Mouse (Mus musculus): ENCODE measurements at regions not wholly inside any gene's neighbourhood (a gene's known extent, or its start where the extent isn't known, plus 50 kb on each side); places are given as distances from the start of the nearest gene placed in this dataset.

DNA sequence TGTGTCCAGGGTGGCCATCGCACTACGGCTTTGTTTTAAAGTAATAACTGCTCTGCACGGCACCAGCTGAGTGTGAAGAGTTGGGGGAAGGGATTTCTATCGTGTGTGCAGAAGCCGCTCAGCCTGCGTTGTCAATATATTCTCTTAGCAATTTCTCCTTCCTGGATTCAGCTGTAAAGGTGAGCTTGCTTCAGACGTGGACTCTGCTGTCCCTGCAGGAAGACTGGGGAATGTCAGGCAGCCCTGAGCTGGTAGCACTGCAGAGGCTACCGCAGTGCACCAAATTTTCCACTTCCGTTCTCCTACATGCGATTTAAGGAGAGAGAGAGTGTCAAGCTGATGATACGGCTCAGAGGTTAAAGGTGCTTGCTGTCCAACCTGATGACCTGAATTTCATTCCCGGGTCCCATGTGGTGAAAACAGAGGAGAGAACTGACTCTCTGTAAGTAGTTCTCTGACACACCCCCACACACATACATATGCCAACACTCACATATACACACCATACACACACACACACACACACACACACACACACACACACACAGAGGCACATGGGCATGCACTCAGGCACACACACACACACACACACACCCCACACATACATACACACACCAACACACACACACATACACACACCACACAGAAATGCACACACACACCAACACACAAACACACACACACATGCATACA lies 59.9 kb upstream of the Prelid3b start:
- H3K27me3 ChIP-seq, result no peaks in the 10 kb centered on the region
- no peaks in the 10 kb centered on the region for H3K9me3 ChIP-seq
- H3K36me3 ChIP-seq, result no peaks in the 10 kb centered on the region
- ATAC-seq (ENCODE audit: borderline replicate concordance, extremely low read depth, low FRiP score, low TSS enrichment), result peak; percentile 52; the same call in 1 of the 2 replicates
- H3K4me3 ChIP-seq, result no peak overlapping the region
- WGBS, result 24% methylated on average over 12 of the region's 12 CpGs
- H3K4me2 ChIP-seq, result no peak overlapping the region
- H3K4me1 ChIP-seq, result no peaks in the 10 kb centered on the region
- H3K9ac ChIP-seq, result no peak overlapping the region
- H3K27ac ChIP-seq, result no peak overlapping the region

DNA sequence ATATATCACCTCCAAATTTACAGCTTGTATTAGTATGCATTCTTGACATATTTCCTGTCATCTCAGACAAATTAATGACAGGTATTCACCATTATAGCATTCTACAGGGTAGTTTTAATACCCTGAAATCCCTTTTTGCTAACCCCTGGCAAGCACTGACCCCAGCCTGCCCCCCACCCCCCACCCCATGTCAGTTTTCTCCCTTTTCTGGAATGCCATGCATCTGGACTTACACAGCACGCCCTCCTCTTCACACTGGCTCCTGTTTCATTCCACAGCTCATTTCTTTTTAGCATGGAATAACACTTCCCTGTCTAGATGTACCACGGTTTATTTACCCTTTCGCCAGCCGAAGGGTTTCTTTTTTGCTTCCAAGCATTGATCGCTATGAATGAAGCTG lies 67.8 kb upstream of the Prelid3b start:
- H3K27me3 ChIP-seq, result no peaks in the 10 kb centered on the region
- H3K9me3 ChIP-seq, result no peaks in the 10 kb centered on the region
- H3K27ac ChIP-seq, result no peak overlapping the region
- no peak for ATAC-seq (ENCODE audit: borderline replicate concordance, extremely low read depth, low FRiP score, low TSS enrichment)
- no peak overlapping the region for H3K4me2 ChIP-seq
- 49% methylated on average over 5 of the region's 5 CpGs for WGBS
- H3K36me3 ChIP-seq, result no peaks in the 10 kb centered on the region
- no peaks in the 10 kb centered on the region for H3K4me1 ChIP-seq
- no peak overlapping the region for H3K9ac ChIP-seq
- H3K4me3 ChIP-seq, result no peak overlapping the region

DNA sequence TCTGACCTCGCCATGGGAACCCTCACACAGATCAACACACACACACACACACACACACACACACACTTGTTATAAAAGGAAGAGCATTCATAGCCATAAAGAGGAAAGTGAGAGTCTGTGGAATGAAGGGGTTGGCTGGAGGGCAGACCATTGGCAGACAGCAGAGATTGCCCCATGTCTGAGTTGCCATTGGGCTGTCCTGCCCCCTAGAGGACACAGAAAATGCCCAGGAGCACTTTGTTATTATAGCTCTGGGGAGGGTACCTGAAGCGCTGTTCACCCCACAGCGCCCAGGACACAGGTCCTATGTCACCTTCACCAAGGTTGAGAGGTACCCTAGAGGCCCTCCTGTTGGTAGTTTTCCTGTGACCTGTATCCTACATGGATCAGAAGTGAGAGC lies 74.3 kb upstream of the Prelid3b start:
- 72% methylated on average over 3 of the region's 3 CpGs for WGBS
- ATAC-seq (ENCODE audit: borderline replicate concordance, extremely low read depth, low FRiP score, low TSS enrichment), result no peak
- Histone ChIP-seq H3K27me3 (no peaks in the 10 kb centered on the region), H3K27ac (no peak overlapping the region), H3K4me2 (no peak overlapping the region), H3K9me3 (no peaks in the 10 kb centered on the region), H3K9ac (no peak overlapping the region), H3K4me3 (no peak overlapping the region), H3K4me1 (no peaks in the 10 kb centered on the region), H3K36me3 (no peaks in the 10 kb centered on the region)

DNA sequence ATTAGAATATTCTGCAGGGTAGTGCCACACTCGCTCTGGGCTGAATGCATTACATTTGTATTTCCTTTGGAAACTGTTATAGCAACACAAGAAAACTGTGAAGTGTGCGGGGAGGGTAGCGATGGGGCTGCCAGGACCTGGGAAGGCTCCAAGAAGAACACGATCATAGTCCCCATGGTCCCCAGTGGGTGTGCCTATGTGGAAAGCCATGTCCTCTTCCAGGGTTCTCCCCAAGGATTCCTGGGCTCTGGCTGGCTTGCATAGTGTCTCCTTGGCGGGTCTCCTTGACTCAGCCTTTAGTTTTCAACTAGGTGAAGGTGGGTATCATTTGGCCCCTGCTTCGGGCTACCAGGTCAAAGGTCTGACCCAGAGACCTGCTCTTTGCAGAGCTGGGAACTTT lies 74.8 kb upstream of the Prelid3b start:
- no peak overlapping the region for H3K27ac ChIP-seq
- no peak overlapping the region for H3K4me2 ChIP-seq
- H3K27me3 ChIP-seq, result no peaks in the 10 kb centered on the region
- H3K4me3 ChIP-seq, result no peak overlapping the region
- no peaks in the 10 kb centered on the region for H3K36me3 ChIP-seq
- no peak overlapping the region for H3K9ac ChIP-seq
- no peak for ATAC-seq (ENCODE audit: borderline replicate concordance, extremely low read depth, low FRiP score, low TSS enrichment)
- no peaks in the 10 kb centered on the region for H3K9me3 ChIP-seq
- H3K4me1 ChIP-seq, result no peaks in the 10 kb centered on the region
- 83% methylated on average over 6 of the region's 6 CpGs for WGBS

DNA sequence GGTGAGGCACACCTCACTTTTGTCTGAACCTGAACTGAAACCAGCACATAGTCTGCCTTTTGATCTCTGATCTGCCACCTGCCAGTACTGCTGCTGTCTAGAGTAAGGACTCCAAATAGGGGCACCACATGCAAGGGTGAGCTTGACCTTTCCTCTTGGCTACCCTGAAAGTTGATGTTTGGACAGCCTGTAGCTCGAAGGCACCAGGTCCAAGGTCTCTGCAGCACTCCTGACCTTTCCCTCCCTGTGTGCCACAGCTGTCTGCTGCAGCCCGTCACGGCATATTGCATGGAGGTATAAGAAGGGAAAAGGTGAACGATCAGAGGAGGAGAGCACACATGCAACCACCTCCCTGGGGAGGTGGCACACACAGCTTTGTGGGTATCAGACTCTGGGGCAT lies 75.9 kb upstream of the Prelid3b start:
- no peaks in the 10 kb centered on the region for H3K9me3 ChIP-seq
- no peak overlapping the region for H3K4me3 ChIP-seq
- 68% methylated on average over 4 of the region's 4 CpGs for WGBS
- no peaks in the 10 kb centered on the region for H3K36me3 ChIP-seq
- no peak for ATAC-seq (ENCODE audit: borderline replicate concordance, extremely low read depth, low FRiP score, low TSS enrichment)
- H3K9ac ChIP-seq, result no peak overlapping the region
- H3K4me2 ChIP-seq, result no peak overlapping the region
- H3K27ac ChIP-seq, result no peak overlapping the region
- H3K27me3 ChIP-seq, result no peaks in the 10 kb centered on the region
- H3K4me1 ChIP-seq, result no peaks in the 10 kb centered on the region

DNA sequence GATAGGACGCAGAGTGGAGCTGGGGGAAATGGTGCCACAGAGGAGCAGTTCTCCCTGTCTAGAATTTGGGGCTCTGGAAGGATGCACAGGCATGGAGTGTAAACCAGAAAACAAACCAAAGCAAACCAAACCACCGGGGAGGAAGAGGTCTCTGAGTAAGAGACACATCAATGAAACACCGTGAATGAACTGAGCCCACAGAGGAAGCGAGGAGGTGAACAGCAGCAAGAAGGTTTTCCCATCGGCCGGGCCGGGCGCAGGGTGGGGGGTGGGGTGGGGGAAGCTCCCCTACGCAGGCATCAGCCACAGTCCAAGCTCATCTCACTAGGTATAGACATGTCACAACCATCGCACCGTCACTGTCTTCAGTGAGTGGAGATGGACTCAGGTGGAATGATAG lies 82.9 kb upstream of the Prelid3b start:
- no peak overlapping the region for H3K4me2 ChIP-seq
- no peak overlapping the region for H3K9ac ChIP-seq
- H3K4me3 ChIP-seq, result no peak overlapping the region
- H3K27ac ChIP-seq, result no peak overlapping the region
- H3K27me3 ChIP-seq, result no peaks in the 10 kb centered on the region
- H3K4me1 ChIP-seq, result no peaks in the 10 kb centered on the region
- no peaks in the 10 kb centered on the region for H3K9me3 ChIP-seq
- 82% methylated on average over 11 of the region's 11 CpGs for WGBS
- H3K36me3 ChIP-seq, result no peaks in the 10 kb centered on the region
- ATAC-seq (ENCODE audit: borderline replicate concordance, extremely low read depth, low FRiP score, low TSS enrichment), result no peak

DNA sequence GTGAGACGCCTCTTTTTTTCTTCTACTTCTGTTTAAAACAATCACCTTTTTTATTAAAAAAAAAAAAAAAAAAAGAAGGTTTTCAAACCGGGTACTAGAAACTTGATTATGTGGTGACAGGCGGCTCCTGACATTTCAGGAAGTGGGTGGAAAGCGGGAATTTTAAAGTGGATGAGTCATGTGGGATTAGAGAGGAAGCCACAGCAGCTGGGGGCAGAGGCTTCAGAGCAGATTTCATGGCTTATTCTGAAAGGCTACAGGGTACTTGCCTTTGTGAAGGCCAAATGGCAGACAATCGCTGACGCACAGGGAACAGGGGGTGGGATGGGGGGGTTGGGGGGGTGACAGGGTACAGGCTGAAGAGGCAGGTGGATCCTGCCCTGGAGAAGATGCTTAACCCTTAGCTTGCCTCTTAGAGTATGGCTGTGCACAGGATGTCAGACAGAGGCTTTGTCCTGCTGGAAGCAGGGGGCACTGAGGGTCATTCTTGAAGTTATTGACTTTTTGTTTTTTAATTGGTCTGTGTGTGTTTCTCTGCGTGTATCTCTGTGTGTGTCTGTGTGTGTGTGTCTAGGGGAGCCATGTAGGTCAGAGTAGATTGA lies 81.4 kb upstream of the Zfp831 start:
- ATAC-seq (ENCODE audit: borderline replicate concordance, extremely low read depth, low FRiP score, low TSS enrichment), result no peak
- H3K9me3 ChIP-seq, result no peaks in the 10 kb centered on the region
- no peaks in the 10 kb centered on the region for H3K36me3 ChIP-seq
- H3K4me3 ChIP-seq, result no peak overlapping the region
- H3K27me3 ChIP-seq, result no peaks in the 10 kb centered on the region
- no peak overlapping the region for H3K27ac ChIP-seq
- WGBS, result 13% methylated on average over 7 of the region's 7 CpGs
- no peak overlapping the region for H3K4me2 ChIP-seq
- no peak overlapping the region for H3K9ac ChIP-seq
- peaks cover 6% of the 10 kb centered on the region; the same call in 1 of the 2 replicates for H3K4me1 ChIP-seq

DNA sequence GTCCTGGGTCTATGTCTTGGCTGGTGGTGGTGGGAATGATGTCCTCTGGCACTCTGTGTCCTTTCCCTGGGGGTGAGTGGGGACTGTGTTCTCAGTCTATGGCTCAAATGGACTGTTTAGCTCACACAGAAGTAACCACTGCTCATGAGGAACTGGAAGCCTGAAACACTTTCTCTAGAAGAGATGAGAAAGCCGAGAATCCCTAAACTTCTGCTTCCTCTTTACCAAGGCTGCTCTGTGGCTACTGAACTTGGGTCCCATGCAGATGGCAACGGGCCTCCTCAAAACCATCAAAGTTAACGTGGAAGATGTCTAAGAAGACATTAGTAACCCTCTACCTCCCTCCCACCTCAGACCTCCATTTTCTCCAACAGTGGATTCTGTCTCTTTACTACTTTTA lies 79.4 kb upstream of the Zfp831 start:
- 83% methylated on average over 3 of the region's 3 CpGs for WGBS
- H3K4me3 ChIP-seq, result no peak overlapping the region
- H3K9ac ChIP-seq, result no peak overlapping the region
- ATAC-seq (ENCODE audit: borderline replicate concordance, extremely low read depth, low FRiP score, low TSS enrichment), result no peak
- no peak overlapping the region for H3K4me2 ChIP-seq
- no peaks in the 10 kb centered on the region for H3K36me3 ChIP-seq
- no peaks in the 10 kb centered on the region for H3K27me3 ChIP-seq
- peaks cover 6% of the 10 kb centered on the region; the same call in 1 of the 2 replicates for H3K4me1 ChIP-seq
- no peak overlapping the region for H3K27ac ChIP-seq
- H3K9me3 ChIP-seq, result no peaks in the 10 kb centered on the region

DNA sequence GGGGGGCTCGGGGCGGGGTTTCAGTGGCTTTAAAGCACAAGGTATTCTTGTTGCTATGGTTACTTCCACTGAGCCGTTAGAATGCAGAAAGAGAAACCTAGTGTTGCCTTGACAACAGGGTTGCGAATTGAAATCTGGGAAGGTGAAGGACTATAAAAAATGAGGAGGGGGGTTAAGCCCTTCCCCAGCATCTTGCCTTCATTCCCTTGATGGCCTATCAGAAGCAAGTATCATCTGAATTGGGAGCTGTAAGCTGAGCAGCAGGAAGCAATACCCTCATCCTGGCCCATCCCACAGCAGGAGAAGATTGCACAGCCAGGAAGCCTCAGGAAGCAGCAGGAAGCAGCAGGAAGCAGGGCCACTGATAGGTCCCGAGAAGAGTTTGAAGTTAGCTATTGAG lies 78.5 kb upstream of the Zfp831 start:
- Histone ChIP-seq H3K9me3 (no peaks in the 10 kb centered on the region), H3K36me3 (no peaks in the 10 kb centered on the region), H3K27me3 (no peaks in the 10 kb centered on the region), H3K4me3 (no peak overlapping the region), H3K4me1 (peaks cover 6% of the 10 kb centered on the region; the same call in 1 of the 2 replicates), H3K27ac (no peak overlapping the region), H3K9ac (no peak overlapping the region), H3K4me2 (no peak overlapping the region)
- whole genome bisulfite sequencing, result 22% methylated on average over 5 of the region's 5 CpGs
- ATAC-seq (ENCODE audit: borderline replicate concordance, extremely low read depth, low FRiP score, low TSS enrichment), result no peak

DNA sequence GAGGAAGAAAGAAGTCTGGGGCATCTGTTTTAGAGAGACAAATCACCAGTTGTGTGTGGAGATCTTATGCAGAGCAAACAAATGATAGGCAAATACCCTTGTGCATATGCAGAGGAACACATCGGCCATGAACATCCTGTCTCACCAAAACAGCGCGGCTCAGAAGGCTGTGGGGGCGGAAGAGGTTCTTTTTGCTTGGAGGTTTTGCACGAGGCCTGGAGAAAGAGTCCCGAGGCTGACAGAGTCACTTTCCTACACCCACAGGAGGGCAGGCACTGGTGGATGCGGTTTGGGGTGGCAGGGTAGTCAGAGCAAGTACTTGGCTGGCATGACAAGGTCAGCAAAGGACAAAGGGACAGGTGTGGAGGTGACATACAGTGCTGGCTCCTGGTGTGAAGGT lies 77.4 kb upstream of the Zfp831 start:
- Histone ChIP-seq H3K36me3 (no peaks in the 10 kb centered on the region), H3K9ac (no peak overlapping the region), H3K4me2 (no peak overlapping the region), H3K9me3 (no peaks in the 10 kb centered on the region), H3K4me1 (peaks cover 6% of the 10 kb centered on the region; the same call in 1 of the 2 replicates), H3K27ac (no peak overlapping the region), H3K4me3 (no peak overlapping the region), H3K27me3 (no peaks in the 10 kb centered on the region)
- no peak for ATAC-seq (ENCODE audit: borderline replicate concordance, extremely low read depth, low FRiP score, low TSS enrichment)
- 73% methylated on average over 7 of the region's 7 CpGs for WGBS

DNA sequence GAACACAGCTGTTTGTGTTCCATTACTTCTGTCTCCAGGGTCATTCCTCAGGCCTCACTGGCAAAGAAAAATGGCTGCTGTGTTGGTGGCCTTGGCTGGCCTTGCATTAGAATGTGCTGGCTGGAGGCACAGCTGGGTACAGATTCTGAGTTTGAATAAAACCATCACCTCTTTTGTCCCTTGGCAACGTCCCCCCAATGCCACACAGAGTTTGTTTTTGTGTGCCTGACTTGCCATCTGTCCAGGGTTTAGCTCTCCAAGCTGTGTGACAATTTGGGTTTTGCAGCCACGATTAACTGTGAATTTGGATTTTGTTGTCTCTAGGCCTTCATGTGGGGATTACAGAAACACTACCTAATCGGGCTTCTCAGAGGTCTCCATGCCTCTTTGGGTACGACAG lies 76.6 kb upstream of the Zfp831 start:
- ATAC-seq (ENCODE audit: borderline replicate concordance, extremely low read depth, low FRiP score, low TSS enrichment), result no peak
- Histone ChIP-seq H3K27me3 (no peaks in the 10 kb centered on the region), H3K27ac (no peak overlapping the region), H3K4me2 (no peak overlapping the region), H3K4me1 (peaks cover 4% of the 10 kb centered on the region; the same call in 1 of the 2 replicates), H3K36me3 (no peaks in the 10 kb centered on the region), H3K9me3 (no peaks in the 10 kb centered on the region), H3K4me3 (no peak overlapping the region), H3K9ac (no peak overlapping the region)
- 83% methylated on average over 4 of the region's 4 CpGs for WGBS

DNA sequence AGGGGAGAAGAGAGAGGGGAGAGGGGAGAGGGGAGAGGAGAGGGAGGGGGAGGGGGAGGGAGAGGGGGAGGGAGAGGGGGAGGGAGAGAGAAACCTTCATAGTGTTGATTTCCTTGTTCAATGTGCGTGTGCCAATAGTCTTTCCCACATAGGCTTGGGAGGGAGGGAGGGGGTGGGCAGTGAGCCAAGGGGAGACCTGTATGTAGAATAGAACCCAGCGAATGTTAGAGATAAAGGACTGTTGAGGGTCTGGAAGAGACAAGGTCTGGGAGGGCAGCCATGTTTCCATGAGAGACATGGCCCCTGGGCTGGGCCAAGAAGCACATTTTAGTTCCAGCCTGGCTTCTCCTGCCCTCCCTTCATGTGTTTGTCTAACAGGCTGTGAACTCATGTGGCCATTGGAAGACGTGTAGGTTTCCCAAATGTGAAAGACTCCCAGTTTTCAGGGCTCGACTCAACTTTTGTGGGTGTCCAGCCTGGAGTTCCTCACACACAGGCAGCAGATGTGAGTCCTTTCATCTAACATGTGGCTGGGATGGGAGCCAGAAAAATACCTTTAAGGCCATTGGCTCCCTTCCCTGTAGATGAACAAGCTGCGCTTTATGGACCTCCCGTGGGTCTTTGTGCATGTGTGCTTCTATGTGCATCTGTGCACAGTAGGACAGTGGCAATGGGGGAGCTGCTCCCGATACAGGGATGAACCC lies 68.4 kb upstream of the Zfp831 start:
- 72% methylated on average over 7 of the region's 7 CpGs for WGBS
- no peaks in the 10 kb centered on the region for H3K36me3 ChIP-seq
- no peak overlapping the region for H3K27ac ChIP-seq
- no peak overlapping the region for H3K9ac ChIP-seq
- H3K4me2 ChIP-seq, result no peak overlapping the region
- no peak overlapping the region for H3K4me3 ChIP-seq
- no peaks in the 10 kb centered on the region for H3K4me1 ChIP-seq
- no peaks in the 10 kb centered on the region for H3K9me3 ChIP-seq
- no peaks in the 10 kb centered on the region for H3K27me3 ChIP-seq
- ATAC-seq (ENCODE audit: borderline replicate concordance, extremely low read depth, low FRiP score, low TSS enrichment), result no peak
